Mouse (Mus musculus): ENCODE data around the gene Rnf44. TPM values are rescaled to one million over a fixed set of nuclear protein-coding genes. Genes with fewer than 3 reads are reported as not detected.

The Rnf44 gene
- polyA plus RNA-seq, 2 experiments, result 25.3 to 26.5 TPM

DNA sequence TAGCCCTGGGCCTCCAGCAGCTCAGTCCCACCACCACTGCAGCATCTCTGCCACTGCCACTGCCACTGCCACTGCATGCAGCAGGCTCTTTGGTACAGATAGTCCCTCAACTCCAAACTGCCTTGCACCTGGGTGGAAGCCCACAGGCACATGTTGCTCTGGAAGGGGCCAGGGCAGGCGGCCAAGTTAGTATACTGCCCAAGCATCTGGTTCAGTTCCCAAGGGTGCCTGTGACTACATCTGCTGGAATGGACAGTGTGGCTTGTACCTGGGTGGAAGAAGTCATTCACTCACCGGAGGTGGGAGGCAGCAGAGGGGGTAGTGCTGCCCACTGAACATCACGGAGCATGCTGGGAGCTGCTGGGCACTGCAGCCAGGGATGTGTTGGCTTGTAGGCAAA is 10.4 kb downstream of the Rnf44 start:
- ATAC-seq (ENCODE audit: insufficient read depth), result no peak
- TF ChIP-seq EP300 (IDR thresholded peaks at IDR 0.05; ENCODE audit: low read depth) (no peak), CTCF (IDR thresholded peaks at IDR 0.05; ENCODE audit: low read depth) (no peak)
- peaks cover 36 to 40% of the 10 kb centered on the region in 2 experiments for H3K4me1 ChIP-seq (replicated peaks; ENCODE audit: control insufficient read depth in 2 of 2, insufficient read depth in 2 of 2, low read length in 1 of 2)
- H3K9ac ChIP-seq (replicated peaks), result no peak overlapping the region
- no peaks in the 10 kb centered on the region for H3K27me3 ChIP-seq (ENCODE audit: control insufficient read depth, insufficient read depth, low read length)
- H3K27ac ChIP-seq, result no peak overlapping the region
- DNase-seq (ENCODE audit: low read depth in 3 of 3, low spot score in 3 of 3), result no peak
- 90% methylated on average over 3 of the region's 3 CpGs for WGBS (ENCODE audit: insufficient replicate concordance)
- H3K9me3 ChIP-seq (ENCODE audit: control insufficient read depth, low read length), result no peaks in the 10 kb centered on the region
- H3K4me3 ChIP-seq (ENCODE audit: insufficient read depth in 1 of 2, low read depth in 2 of 2, low read length in 2 of 2), result no peak overlapping the region
- H3K4me2 ChIP-seq (ENCODE audit: low read depth), result no peak overlapping the region
- H3K36me3 ChIP-seq (replicated peaks; ENCODE audit: control insufficient read depth, insufficient read depth, low read depth), result peaks cover 33% of the 10 kb centered on the region

DNA sequence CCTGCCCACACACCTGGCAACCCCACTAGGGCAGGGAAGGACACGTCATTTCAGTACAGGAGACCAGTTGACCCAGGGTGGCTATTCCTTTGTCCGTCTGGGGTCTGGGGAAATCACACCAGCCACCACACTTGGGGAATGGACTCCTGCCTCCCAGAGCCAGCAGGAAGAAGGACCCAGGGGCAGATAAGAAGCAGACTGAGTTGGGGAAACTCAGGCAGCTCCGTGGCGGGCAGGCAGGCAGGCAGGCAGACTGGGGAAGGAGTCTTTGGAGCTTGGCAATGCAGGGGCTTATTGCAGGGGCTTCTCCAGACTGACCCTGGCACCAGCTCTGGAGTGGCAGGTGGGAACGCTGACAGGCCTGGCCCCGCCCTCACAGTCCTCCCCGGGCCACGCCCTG is 12.4 kb downstream of the Rnf44 start:
- ATAC-seq (ENCODE audit: insufficient read depth) (no peak), DNase-seq (ENCODE audit: low read depth in 3 of 3, low spot score in 3 of 3) (no peak)
- peak overlapping the region in 1 of 2 experiments; percentile 49; a peak in 2 of 4 replicates for H3K4me3 ChIP-seq (ENCODE audit: insufficient read depth in 1 of 2, low read depth in 2 of 2, low read length in 2 of 2)
- no peak for TF ChIP-seq EP300 (IDR thresholded peaks at IDR 0.05; ENCODE audit: low read depth)
- peak overlapping the region; percentile 91 for H3K27ac ChIP-seq
- H3K9me3 ChIP-seq (ENCODE audit: control insufficient read depth, low read length), result no peaks in the 10 kb centered on the region
- H3K9ac ChIP-seq (replicated peaks), result peak overlapping the region; percentile 70
- H3K27me3 ChIP-seq (ENCODE audit: control insufficient read depth, insufficient read depth, low read length), result no peaks in the 10 kb centered on the region
- H3K4me1 ChIP-seq (replicated peaks; ENCODE audit: control insufficient read depth in 2 of 2, insufficient read depth in 2 of 2, low read length in 1 of 2), result peaks cover 32 to 35% of the 10 kb centered on the region in 2 experiments
- peaks cover 33% of the 10 kb centered on the region for H3K36me3 ChIP-seq (replicated peaks; ENCODE audit: control insufficient read depth, insufficient read depth, low read depth)
- peak overlapping the region; percentile 73 for H3K4me2 ChIP-seq (ENCODE audit: low read depth)
- 30% methylated on average over 8 of the region's 8 CpGs for WGBS (ENCODE audit: insufficient replicate concordance)

DNA sequence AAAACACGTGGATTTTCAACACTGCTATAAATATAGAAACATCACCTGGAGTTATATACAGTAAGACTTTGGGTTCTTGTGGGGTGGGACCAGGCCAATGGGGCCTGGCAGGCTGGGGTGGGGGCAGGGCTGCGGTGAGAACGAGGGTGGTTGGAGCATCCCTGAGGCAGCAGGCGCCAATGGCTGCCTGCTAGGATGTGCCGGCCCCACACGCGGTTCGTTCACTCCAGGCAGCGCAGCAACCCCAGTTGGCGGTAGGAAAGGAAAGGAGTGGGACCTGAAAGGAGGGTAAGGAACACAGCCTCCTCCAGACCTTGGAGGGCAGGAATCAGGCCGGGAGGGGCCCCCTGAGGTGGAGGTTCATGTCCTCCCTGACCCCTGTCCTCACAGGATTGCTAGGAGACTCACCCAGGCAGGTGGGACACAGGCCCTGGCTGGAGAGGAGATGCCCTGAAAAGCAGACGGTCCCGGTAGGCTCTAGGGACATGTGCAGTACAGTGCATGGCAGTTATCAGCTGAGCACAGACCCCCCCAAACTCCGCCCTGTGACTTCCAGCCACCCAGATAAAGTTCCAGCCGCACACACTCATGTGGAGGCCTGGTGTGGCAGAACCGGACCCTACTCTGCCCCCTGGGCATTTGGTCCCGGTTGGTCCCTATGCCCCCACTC is 13.4 kb downstream of the Rnf44 start:
- peak; percentile 78 to 84 (median 82) for DNase-seq (ENCODE audit: low read depth in 3 of 3, low spot score in 3 of 3)
- Histone ChIP-seq H3K36me3 (replicated peaks; ENCODE audit: control insufficient read depth, insufficient read depth, low read depth) (peaks cover 33% of the 10 kb centered on the region), H3K4me1 (replicated peaks; ENCODE audit: control insufficient read depth in 2 of 2, insufficient read depth in 2 of 2, low read length in 1 of 2) (peaks cover 23 to 25% of the 10 kb centered on the region in 2 experiments), H3K9me3 (ENCODE audit: control insufficient read depth, low read length) (no peaks in the 10 kb centered on the region), H3K27me3 (ENCODE audit: control insufficient read depth, insufficient read depth, low read length) (no peaks in the 10 kb centered on the region), H3K4me2 (ENCODE audit: low read depth) (peak overlapping the region; percentile 73), H3K27ac (peak overlapping the region; percentile 91), H3K4me3 (ENCODE audit: insufficient read depth in 1 of 2, low read depth in 2 of 2, low read length in 2 of 2) (peak overlapping the region; percentile 49 to 52), H3K9ac (replicated peaks) (peak overlapping the region; percentile 70)
- 39% methylated on average over 17 of the region's 17 CpGs for WGBS (ENCODE audit: insufficient replicate concordance)
- no peak for TF ChIP-seq CTCF (IDR thresholded peaks at IDR 0.05; ENCODE audit: low read depth)
- peak; percentile 89 for TF ChIP-seq EP300 (IDR thresholded peaks at IDR 0.05; ENCODE audit: low read depth)
- ATAC-seq (ENCODE audit: insufficient read depth), result peak; percentile 96

DNA sequence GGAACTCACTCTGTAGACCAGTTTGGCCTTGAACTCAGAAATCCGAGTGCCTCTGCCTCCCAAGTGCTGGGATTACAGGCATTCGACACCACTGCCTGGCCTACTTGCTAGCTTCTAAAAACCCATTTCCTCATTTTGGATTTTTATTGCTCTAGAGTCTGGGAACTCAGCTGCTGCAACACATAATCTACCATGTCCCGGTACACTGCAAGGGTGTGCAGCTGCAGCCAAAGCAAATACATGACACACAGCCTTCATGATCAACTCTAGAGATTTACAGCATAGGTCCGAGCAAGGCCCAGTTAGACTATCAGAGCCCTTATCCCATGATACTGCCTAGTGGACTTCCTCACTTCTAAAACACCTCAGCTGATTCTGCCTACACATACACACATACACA is 15.4 kb downstream of the Rnf44 start:
- no peaks in the 10 kb centered on the region for H3K27me3 ChIP-seq (ENCODE audit: control insufficient read depth, insufficient read depth, low read length)
- ATAC-seq (ENCODE audit: insufficient read depth) (no peak), DNase-seq (ENCODE audit: low read depth in 3 of 3, low spot score in 3 of 3) (no peak)
- H3K4me1 ChIP-seq (replicated peaks; ENCODE audit: control insufficient read depth in 2 of 2, insufficient read depth in 2 of 2, low read length in 1 of 2), result peaks cover 14 to 19% of the 10 kb centered on the region in 2 experiments
- TF ChIP-seq CTCF (IDR thresholded peaks at IDR 0.05; ENCODE audit: low read depth) (no peak), EP300 (IDR thresholded peaks at IDR 0.05; ENCODE audit: low read depth) (no peak)
- peaks cover 26% of the 10 kb centered on the region for H3K36me3 ChIP-seq (replicated peaks; ENCODE audit: control insufficient read depth, insufficient read depth, low read depth)
- no peak overlapping the region for H3K4me3 ChIP-seq (ENCODE audit: insufficient read depth in 1 of 2, low read depth in 2 of 2, low read length in 2 of 2)
- H3K27ac ChIP-seq, result no peak overlapping the region
- no peak overlapping the region for H3K4me2 ChIP-seq (ENCODE audit: low read depth)
- no peaks in the 10 kb centered on the region for H3K9me3 ChIP-seq (ENCODE audit: control insufficient read depth, low read length)
- 75% methylated on average over 4 of the region's 4 CpGs for WGBS (ENCODE audit: insufficient replicate concordance)
- H3K9ac ChIP-seq (replicated peaks), result no peak overlapping the region

DNA sequence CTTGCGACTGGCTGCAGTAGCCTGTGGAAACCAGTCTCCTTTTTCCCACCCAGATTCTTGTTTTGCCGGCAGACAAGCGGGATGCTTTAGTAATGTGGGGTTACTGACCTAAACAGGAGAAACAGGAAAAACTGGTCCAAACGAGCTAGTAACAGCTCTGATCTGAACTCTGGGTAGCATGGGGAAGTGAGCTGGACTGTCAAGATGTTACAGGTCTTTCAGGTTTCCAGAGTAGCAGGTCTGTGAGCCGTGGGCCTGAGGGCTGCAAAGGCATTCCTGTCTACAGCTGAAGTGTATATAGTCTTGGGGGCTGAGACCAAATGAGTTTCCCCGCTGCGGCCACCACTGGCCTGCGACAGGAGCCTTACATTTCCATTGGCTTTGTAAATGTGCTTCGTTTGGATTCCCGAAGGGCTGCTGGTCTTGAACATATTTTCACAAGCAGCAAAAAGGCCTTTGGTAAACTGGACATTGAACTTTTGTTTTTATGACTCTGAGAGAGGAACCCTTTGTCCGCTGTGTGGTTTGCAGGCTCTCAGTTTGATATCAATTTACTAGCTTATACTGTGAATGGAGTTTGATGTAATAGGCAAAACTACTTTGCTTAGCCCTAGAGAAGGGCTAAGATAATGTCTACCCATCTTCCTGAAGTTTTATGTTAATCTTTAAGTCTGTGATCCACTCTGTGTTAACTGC is 17.7 kb downstream of the Rnf44 start:
- Histone ChIP-seq H3K9ac (replicated peaks) (no peak overlapping the region), H3K9me3 (ENCODE audit: control insufficient read depth, low read length) (no peaks in the 10 kb centered on the region), H3K27ac (no peak overlapping the region), H3K36me3 (replicated peaks; ENCODE audit: control insufficient read depth, insufficient read depth, low read depth) (peaks cover 11% of the 10 kb centered on the region), H3K4me1 (replicated peaks; ENCODE audit: control insufficient read depth in 2 of 2, insufficient read depth in 2 of 2, low read length in 1 of 2) (peaks cover 12% of the 10 kb centered on the region in 2 experiments), H3K4me3 (ENCODE audit: insufficient read depth in 1 of 2, low read depth in 2 of 2, low read length in 2 of 2) (no peak overlapping the region), H3K27me3 (ENCODE audit: control insufficient read depth, insufficient read depth, low read length) (no peaks in the 10 kb centered on the region), H3K4me2 (ENCODE audit: low read depth) (no peak overlapping the region)
- TF ChIP-seq CTCF (IDR thresholded peaks at IDR 0.05; ENCODE audit: low read depth) (no peak), EP300 (IDR thresholded peaks at IDR 0.05; ENCODE audit: low read depth) (no peak)
- ATAC-seq (ENCODE audit: insufficient read depth), result no peak
- WGBS (ENCODE audit: insufficient replicate concordance), result 64% methylated on average over 11 of the region's 11 CpGs
- DNase-seq (ENCODE audit: low read depth in 3 of 3, low spot score in 3 of 3), result no peak
